Mouse (Mus musculus): Measurements from ENCODE around the gene Kcnc2.

- no peak for TF ChIP-seq CTCF (IDR thresholded peaks at IDR 0.05; ENCODE audit: low read depth)
- TF ChIP-seq EP300 (IDR thresholded peaks at IDR 0.05; ENCODE audit: low read depth), result no peak
Measured at GRCm38 (mm10) chr10:112368369-112368768, 97.4 kb downstream of the Kcnc2 start.

Measured in liver, embryonic 14.5 days (tissue).